Mouse (Mus musculus): ENCODE measurements around the gene Piwil4.

- TF ChIP-seq CTCF (IDR thresholded peaks at IDR 0.05; ENCODE audit: extremely low read depth, insufficient read depth, low read length) = no peak
- no peak for TF ChIP-seq POLR2A (IDR thresholded peaks at IDR 0.05; ENCODE audit: extremely low read depth, insufficient read depth, low read length)
These were observed 76.9 kb downstream of the Piwil4 start for GRCm38 (mm10) chr9:14663591-14663990.

Data from cortical plate, adult 2 months (tissue).